Mouse (Mus musculus): ENCODE results near the gene Ptchd4.

The Ptchd4 gene

GRCm38 (mm10) chr17:42430380-42430779, 114.6 kb downstream of the Ptchd4 start:
- no peak for DNase-seq

GRCm38 (mm10) chr17:42452235-42452634, 136.5 kb downstream of the Ptchd4 start:
- no peak for DNase-seq

- no peak for DNase-seq
Observed at GRCm38 (mm10) chr17:42456441-42456840, 140.7 kb downstream of the Ptchd4 start.

GRCm38 (mm10) chr17:42462726-42463125, 147.0 kb downstream of the Ptchd4 start:
- DNase-seq, result no peak

GRCm38 (mm10) chr17:42480173-42480991, 164.6 kb downstream of the Ptchd4 start:
- no peak for DNase-seq

- no peak for DNase-seq
Observed at GRCm38 (mm10) chr17:42509356-42510262, 193.9 kb downstream of the Ptchd4 start.

GRCm38 (mm10) chr17:42530147-42530546, 214.4 kb downstream of the Ptchd4 start:
- no peak for DNase-seq

- no peak for DNase-seq
Observed at GRCm38 (mm10) chr17:42549578-42549977, 233.8 kb downstream of the Ptchd4 start.

Measured in B cell, adult 2 months (primary cell).